Mouse (Mus musculus) limb, embryonic 14.5 days (tissue): Measurements from ENCODE around the gene Wbp2nl. TPM values are rescaled to one million over a fixed set of nuclear protein-coding genes. Genes with fewer than 3 reads are reported as not detected.
A peak's percentile ranks its signal among the peaks of the same experiment; 100 is the strongest.
"Not testable (repeated sequence)": the region's sequence is repeated elsewhere in the genome, so short reads cannot be mapped to it uniquely, and the experiment has no call there.

Experiments
- ATAC-seq: fragments of 200-750 bp; cut with Nextera tagmentation; 2 replicates; pipeline ENCODE4 v1.8.0; 2017; ENCODE audit warnings: low read depth, moderate number of reproducible peaks, moderate TSS enrichment; ENCODE audit not compliant: low FRiP score
- DNase-seq: peaks from one replicate; pipeline ENCODE4 v3.0.0-alpha.2; 2015; ENCODE audit warnings: low spot score
- H3K27ac ChIP-seq: fragments of 300-500 bp; sonication (generic); replicated peaks from 2 replicates; pipeline ENCODE4 v1.5.1; 2014; ENCODE audit warnings: low read depth, mild to moderate bottlenecking, low read length, moderate library complexity, mixed read lengths
- H3K27me3 ChIP-seq: fragments of 300-500 bp; sonication (generic); 2 replicates; pipeline ENCODE4 v1.6.1; 2014; ENCODE audit warnings: low read length, mixed read lengths; ENCODE audit not compliant: control insufficient read depth, insufficient read depth
- H3K36me3 ChIP-seq: fragments of 300-500 bp; sonication (generic); 2 replicates; pipeline ENCODE4 v1.6.1; 2014; ENCODE audit warnings: mild to moderate bottlenecking, low read length, moderate library complexity, mixed read lengths; ENCODE audit not compliant: control insufficient read depth, insufficient read depth
- H3K4me1 ChIP-seq: fragments of 300-500 bp; sonication (generic); 2 replicates; pipeline ENCODE4 v1.6.1; 2014; ENCODE audit warnings: antibody characterized with exemption, low read length, mixed read lengths; ENCODE audit not compliant: control insufficient read depth, insufficient read depth
- H3K4me2 ChIP-seq: fragments of 300-500 bp; sonication (generic); replicated peaks from 2 replicates; pipeline ENCODE4 v1.6.1; 2014; ENCODE audit warnings: low read depth, mild to moderate bottlenecking, low read length, moderate library complexity; ENCODE audit not compliant: severe bottlenecking
- H3K4me3 ChIP-seq: fragments of 300-500 bp; sonication (generic); replicated peaks from 2 replicates; pipeline ENCODE4 v1.5.1; 2014; ENCODE audit warnings: low read length
- H3K9ac ChIP-seq: fragments of 300-500 bp; sonication (generic); 2 replicates; pipeline ENCODE4 v1.6.1; 2014; ENCODE audit warnings: mild to moderate bottlenecking, low read depth, low read length, moderate library complexity; ENCODE audit not compliant: severe bottlenecking
- H3K9me3 ChIP-seq: fragments of 300-500 bp; sonication (generic); 2 replicates; pipeline ENCODE4 v1.6.1; 2016; ENCODE audit warnings: low read length; ENCODE audit not compliant: control insufficient read depth
- POLR2A ChIP-seq: fragments of 200-500 bp; IDR thresholded peaks from 2 replicates; pipeline ENCODE4 v1.8.0; 2012; ENCODE audit warnings: inconsistent platforms, mild to moderate bottlenecking, moderate library complexity, borderline replicate concordance; ENCODE audit not compliant: insufficient read depth, insufficient read length; ENCODE audit errors: extremely low read depth
- WGBS: fragments of 180-500 bp; shearing (Covaris S2); extraction: QIAGEN DNeasy Blood & Tissue Kit; methylation state at CpG from one replicate; pipeline ENCODE4 v1.1.7; 2014; 5-methylcytosine and 5-hydroxymethylcytosine counted together
- polyA plus RNA-seq, 2 experiments: library from polyadenylated mRNA; depleted of rRNA in 1 of 2; stranded (reverse) in 1 of 2; unstranded in 1 of 2; fragments of >200 nt; fragmentation: Nextera tagmentation in 1 of 2; extraction: Ambion mirVana in 1 of 2; gene quantifications; 2 replicates each; pipeline versions ENCODE4 v1.2.1 to v1.2.3; 2012 to 2014

The Wbp2nl gene
- polyA plus RNA-seq, 2 experiments = 0.24 TPM; not detected in 1

GRCm38 (mm10) chr15:82354126-82354945, 55.6 kb downstream of the Wbp2nl start, which contains the start of gene Ndufa6:
Gene Ndufa6 (minus strand): TSS chr15:82354322.
- H3K4me1 ChIP-seq = peaks cover 23% of the 10 kb centered on the region
- peak; percentile 97 for TF ChIP-seq POLR2A
- peak within 1 kb of the TSS; percentile 83 for H3K4me2 ChIP-seq
- 2% methylated on average over 55 of the region's 57 CpGs for WGBS
- no peaks in the 10 kb centered on the region for H3K27me3 ChIP-seq
- H3K36me3 ChIP-seq = peaks cover 18% of the 10 kb centered on the region
- H3K27ac ChIP-seq = peak within 1 kb of the TSS; percentile 86
- H3K9ac ChIP-seq = peak within 1 kb of the TSS; percentile 89
- H3K4me3 ChIP-seq = peak within 1 kb of the TSS; percentile 71
- peak; percentile 98 for DNase-seq
- ATAC-seq = peak; percentile 100
- no peaks in the 10 kb centered on the region for H3K9me3 ChIP-seq

GRCm38 (mm10) chr15:82358431-82359260, 59.9 kb downstream of the Wbp2nl start:
- no peak for DNase-seq
- Histone ChIP-seq H3K4me2 (no peak overlapping the region), H3K36me3 (no peaks in the 10 kb centered on the region), H3K9me3 (no peaks in the 10 kb centered on the region), H3K4me3 (no peak overlapping the region), H3K27ac (no peak overlapping the region), H3K9ac (0 out of 2 replicates have a peak overlapping the region, but pooled peaks have one; percentile 12), H3K4me1 (peaks cover 12% of the 10 kb centered on the region; the same call in 1 of the 2 replicates), H3K27me3 (no peaks in the 10 kb centered on the region)
- no peak for ATAC-seq
- 54% methylated on average over 22 of the region's 22 CpGs for WGBS
- TF ChIP-seq POLR2A = no peak

GRCm38 (mm10) chr15:82361459-82362018, 62.8 kb downstream of the Wbp2nl start:
- H3K27ac ChIP-seq = no peak overlapping the region
- 75% methylated on average over 11 of the region's 11 CpGs for WGBS
- no peak for DNase-seq
- no peak overlapping the region for H3K4me3 ChIP-seq
- peaks cover 8% of the 10 kb centered on the region; the same call in 1 of the 2 replicates for H3K4me1 ChIP-seq
- H3K9ac ChIP-seq = no peak overlapping the region
- H3K9me3 ChIP-seq = no peaks in the 10 kb centered on the region
- no peak for ATAC-seq
- H3K36me3 ChIP-seq = no peaks in the 10 kb centered on the region
- H3K27me3 ChIP-seq = no peaks in the 10 kb centered on the region
- TF ChIP-seq POLR2A = no peak
- no peak overlapping the region for H3K4me2 ChIP-seq

- TF ChIP-seq POLR2A = no peak
- Histone ChIP-seq H3K27ac (no peak overlapping the region), H3K4me3 (no peak overlapping the region), H3K9me3 (no peaks in the 10 kb centered on the region), H3K4me2 (no peak overlapping the region), H3K9ac (no peak overlapping the region), H3K36me3 (no peaks in the 10 kb centered on the region), H3K27me3 (no peaks in the 10 kb centered on the region), H3K4me1 (peaks cover 8% of the 10 kb centered on the region; the same call in 1 of the 2 replicates)
- WGBS = 78% methylated on average over 3 of the region's 4 CpGs
- ATAC-seq = no peak
- no peak for DNase-seq
Observed at GRCm38 (mm10) chr15:82362234-82362633, 63.5 kb downstream of the Wbp2nl start.

- H3K27me3 ChIP-seq, H3K4me2 ChIP-seq, H3K36me3 ChIP-seq, H3K4me3 ChIP-seq, H3K9ac ChIP-seq, DNase-seq, H3K4me1 ChIP-seq, ATAC-seq, H3K9me3 ChIP-seq, H3K27ac ChIP-seq: not testable (repeated sequence)
- WGBS = 70% methylated on average over 7 of the region's 12 CpGs
Observed at GRCm38 (mm10) chr15:82363801-82364200, 65.0 kb downstream of the Wbp2nl start.

Other genes with a start within 250 kb of the Wbp2nl start
- gene 4930407I10Rik, start 239.8 kb upstream of the Wbp2nl start, polyA plus RNA-seq (2012; rRNA removed) = 0.01 TPM in 1 of 2 replicates, not detected in the other
- 0.06 TPM in 1 of 2 replicates, not detected in the other for gene 4930407I10Rik, start 239.8 kb upstream of the Wbp2nl start, polyA plus RNA-seq (2014; fragmentation: Nextera tagmentation; extraction: Ambion mirVana)
- 0.14 and 0.16 TPM in 2 replicates for gene Mei1, start 229.0 kb upstream of the Wbp2nl start, polyA plus RNA-seq (2012; rRNA removed)
- gene Mei1, start 229.0 kb upstream of the Wbp2nl start, polyA plus RNA-seq (2014; fragmentation: Nextera tagmentation; extraction: Ambion mirVana) = 0.12 TPM in 1 of 2 replicates, not detected in the other
- 39.6 and 40.7 TPM in 2 replicates for gene Ccdc134, start 171.0 kb upstream of the Wbp2nl start, polyA plus RNA-seq (2012; rRNA removed)
- 26.4 and 28.3 TPM in 2 replicates for gene Ccdc134, start 171.0 kb upstream of the Wbp2nl start, polyA plus RNA-seq (2014; fragmentation: Nextera tagmentation; extraction: Ambion mirVana)
- 131 and 253 TPM in 2 replicates for gene Srebf2, start 151.8 kb upstream of the Wbp2nl start, polyA plus RNA-seq (2012; rRNA removed)
- 122 and 125 TPM in 2 replicates for gene Srebf2, start 151.8 kb upstream of the Wbp2nl start, polyA plus RNA-seq (2014; fragmentation: Nextera tagmentation; extraction: Ambion mirVana)
- 1.1 and 1.5 TPM in 2 replicates for gene Shisa8, start 86.1 kb upstream of the Wbp2nl start, polyA plus RNA-seq (2012; rRNA removed)
- 0.41 and 0.54 TPM in 2 replicates for gene Shisa8, start 86.1 kb upstream of the Wbp2nl start, polyA plus RNA-seq (2014; fragmentation: Nextera tagmentation; extraction: Ambion mirVana)
- 0.29 and 0.46 TPM in 2 replicates for gene Tnfrsf13c, start 74.6 kb upstream of the Wbp2nl start, polyA plus RNA-seq (2012; rRNA removed)
- gene Tnfrsf13c, start 74.6 kb upstream of the Wbp2nl start, polyA plus RNA-seq (2014; fragmentation: Nextera tagmentation; extraction: Ambion mirVana) = 0.22 and 0.29 TPM in 2 replicates
- 39.4 and 43.3 TPM in 2 replicates for gene Cenpm, start 54.2 kb upstream of the Wbp2nl start, polyA plus RNA-seq (2012; rRNA removed)
- gene Cenpm, start 54.2 kb upstream of the Wbp2nl start, polyA plus RNA-seq (2014; fragmentation: Nextera tagmentation; extraction: Ambion mirVana) = 57.7 and 59.3 TPM in 2 replicates
- gene 1500009C09Rik, start 46.6 kb upstream of the Wbp2nl start, polyA plus RNA-seq (2012; rRNA removed) = 0.35 and 0.40 TPM in 2 replicates
- not detected in 2 replicates for gene 1500009C09Rik, start 46.6 kb upstream of the Wbp2nl start, polyA plus RNA-seq (2014; fragmentation: Nextera tagmentation; extraction: Ambion mirVana)
- gene Sept3, start 24.1 kb upstream of the Wbp2nl start, polyA plus RNA-seq (2012; rRNA removed) = 23.7 and 26.6 TPM in 2 replicates
- 12.0 and 13.3 TPM in 2 replicates for gene Sept3, start 24.1 kb upstream of the Wbp2nl start, polyA plus RNA-seq (2014; fragmentation: Nextera tagmentation; extraction: Ambion mirVana)
- 101 and 118 TPM in 2 replicates for gene Naga, start 40.0 kb downstream of the Wbp2nl start, polyA plus RNA-seq (2012; rRNA removed)
- gene Naga, start 40.0 kb downstream of the Wbp2nl start, polyA plus RNA-seq (2014; fragmentation: Nextera tagmentation; extraction: Ambion mirVana) = 59.3 and 60.1 TPM in 2 replicates
- 12.8 and 15.3 TPM in 2 replicates for gene Pheta2, start 40.0 kb downstream of the Wbp2nl start, polyA plus RNA-seq (2012; rRNA removed)
- 11.9 and 14.1 TPM in 2 replicates for gene Pheta2, start 40.0 kb downstream of the Wbp2nl start, polyA plus RNA-seq (2014; fragmentation: Nextera tagmentation; extraction: Ambion mirVana)
- gene Smdt1, start 40.0 kb downstream of the Wbp2nl start, polyA plus RNA-seq (2012; rRNA removed) = 175 and 178 TPM in 2 replicates
- 255 and 258 TPM in 2 replicates for gene Smdt1, start 40.0 kb downstream of the Wbp2nl start, polyA plus RNA-seq (2014; fragmentation: Nextera tagmentation; extraction: Ambion mirVana)
- 252 and 318 TPM in 2 replicates for gene Ndufa6, start 55.4 kb downstream of the Wbp2nl start, polyA plus RNA-seq (2012; rRNA removed)
- gene Ndufa6, start 55.4 kb downstream of the Wbp2nl start, polyA plus RNA-seq (2014; fragmentation: Nextera tagmentation; extraction: Ambion mirVana) = 325 and 348 TPM in 2 replicates
- 27.5 and 29.5 TPM in 2 replicates for gene Cyp2d22, start 81.3 kb downstream of the Wbp2nl start, polyA plus RNA-seq (2012; rRNA removed)
- 5.2 and 6.4 TPM in 2 replicates for gene Cyp2d22, start 81.3 kb downstream of the Wbp2nl start, polyA plus RNA-seq (2014; fragmentation: Nextera tagmentation; extraction: Ambion mirVana)
- gene Cyp2d11, start 95.1 kb downstream of the Wbp2nl start, polyA plus RNA-seq (2012; rRNA removed) = not detected in 2 replicates
- gene Cyp2d11, start 95.1 kb downstream of the Wbp2nl start, polyA plus RNA-seq (2014; fragmentation: Nextera tagmentation; extraction: Ambion mirVana) = not detected in 2 replicates
- gene Cyp2d10, start 108.2 kb downstream of the Wbp2nl start, polyA plus RNA-seq (2012; rRNA removed) = not detected in 2 replicates
- not detected in 2 replicates for gene Cyp2d10, start 108.2 kb downstream of the Wbp2nl start, polyA plus RNA-seq (2014; fragmentation: Nextera tagmentation; extraction: Ambion mirVana)
- 0.26 TPM in 1 of 2 replicates, not detected in the other for gene Cyp2d9, start 134.5 kb downstream of the Wbp2nl start, polyA plus RNA-seq (2012; rRNA removed)
- not detected in 2 replicates for gene Cyp2d9, start 134.5 kb downstream of the Wbp2nl start, polyA plus RNA-seq (2014; fragmentation: Nextera tagmentation; extraction: Ambion mirVana)